Mouse (Mus musculus): ENCODE data around the gene Rbp1. TPM values are rescaled to one million over a fixed set of nuclear protein-coding genes. Genes with fewer than 3 reads are reported as not detected.

Rbp1 gene
- total and polyA plus RNA-seq, 2 experiments from 2014 or later, result 12.0 to 39.5 TPM

DNA sequence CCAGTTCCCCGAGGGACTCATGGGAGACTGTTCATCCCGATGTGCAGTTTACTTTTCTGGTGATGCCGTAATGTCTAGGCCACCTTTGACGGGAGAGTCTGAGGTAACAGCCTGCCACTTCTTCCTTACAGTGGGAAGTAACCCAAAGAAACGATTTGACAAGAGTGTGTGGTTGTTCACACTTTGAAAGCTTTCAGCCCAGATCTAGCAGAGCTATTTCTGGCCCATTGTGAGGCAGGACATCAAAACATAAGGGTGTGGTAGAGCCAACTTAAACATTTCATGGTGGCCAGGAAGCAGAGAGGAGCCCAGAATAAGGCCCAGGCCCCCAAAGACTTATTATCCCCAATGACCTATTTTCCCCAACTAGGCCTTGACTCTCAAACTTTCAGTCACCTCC, 21.1 kb upstream of the Rbp1 start:
- Histone ChIP-seq H3K9me3 (ENCODE audit: low read length) (no peaks in the 10 kb centered on the region), H3K27ac (no peak overlapping the region), H3K4me2 (ENCODE audit: low read depth, low read length) (no peak overlapping the region), H3K9ac (replicated peaks; ENCODE audit: low read length) (no peak overlapping the region), H3K4me1 (ENCODE audit: insufficient read depth, low read length) (peaks cover 4% of the 10 kb centered on the region; the same call in 1 of the 2 replicates), H3K27me3 (ENCODE audit: insufficient read depth, low read length) (no peaks in the 10 kb centered on the region), H3K36me3 (ENCODE audit: insufficient read depth, low read length) (no peaks in the 10 kb centered on the region), H3K4me3 (ENCODE audit: low read length) (no peak overlapping the region)
- 89% methylated on average over 5 of the region's 5 CpGs for WGBS
- DNase-seq (ENCODE audit: low spot score) (no peak), ATAC-seq (no peak)
- no peak for TF ChIP-seq CTCF (IDR thresholded peaks at IDR 0.05; ENCODE audit: low read depth)

- no peaks in the 10 kb centered on the region for H3K27me3 ChIP-seq (ENCODE audit: insufficient read depth, low read length)
- H3K27ac ChIP-seq, result no peak overlapping the region
- H3K9ac ChIP-seq (replicated peaks; ENCODE audit: low read length), result no peak overlapping the region
- no peaks in the 10 kb centered on the region for H3K9me3 ChIP-seq (ENCODE audit: low read length)
- no peaks in the 10 kb centered on the region for H3K4me1 ChIP-seq (ENCODE audit: insufficient read depth, low read length)
- no peak overlapping the region for H3K4me2 ChIP-seq (ENCODE audit: low read depth, low read length)
- WGBS, result 47% methylated on average over 12 of the region's 12 CpGs
- no peak for TF ChIP-seq CTCF (IDR thresholded peaks at IDR 0.05; ENCODE audit: low read depth)
- ATAC-seq (no peak), DNase-seq (ENCODE audit: low spot score) (no peak)
- H3K4me3 ChIP-seq (ENCODE audit: low read length), result no peak overlapping the region
- no peaks in the 10 kb centered on the region for H3K36me3 ChIP-seq (ENCODE audit: insufficient read depth, low read length)
These were observed 15.0 kb upstream of the Rbp1 start for GRCm38 (mm10) chr9:98407771-98408170.

GRCm38 (mm10) chr9:98409137-98409536, 13.6 kb upstream of the Rbp1 start:
- H3K9ac ChIP-seq (replicated peaks; ENCODE audit: low read length), result no peak overlapping the region
- no peak overlapping the region for H3K4me3 ChIP-seq (ENCODE audit: low read length)
- no peak overlapping the region for H3K4me2 ChIP-seq (ENCODE audit: low read depth, low read length)
- H3K36me3 ChIP-seq (ENCODE audit: insufficient read depth, low read length), result no peaks in the 10 kb centered on the region
- H3K4me1 ChIP-seq (ENCODE audit: insufficient read depth, low read length), result no peaks in the 10 kb centered on the region
- ATAC-seq (0 out of 2 replicates have a peak, but pooled peaks have one; percentile 35), DNase-seq (ENCODE audit: low spot score) (peak; percentile 74)
- no peak overlapping the region for H3K27ac ChIP-seq
- WGBS, result 26% methylated on average over 3 of the region's 3 CpGs
- TF ChIP-seq CTCF (IDR thresholded peaks at IDR 0.05; ENCODE audit: low read depth), result peak; percentile 92
- no peaks in the 10 kb centered on the region for H3K9me3 ChIP-seq (ENCODE audit: low read length)
- H3K27me3 ChIP-seq (ENCODE audit: insufficient read depth, low read length), result no peaks in the 10 kb centered on the region

- WGBS, result 88% methylated on average over 4 of the region's 4 CpGs
- Histone ChIP-seq H3K27ac (no peak overlapping the region), H3K9ac (replicated peaks; ENCODE audit: low read length) (no peak overlapping the region), H3K4me2 (ENCODE audit: low read depth, low read length) (no peak overlapping the region), H3K27me3 (ENCODE audit: insufficient read depth, low read length) (no peaks in the 10 kb centered on the region), H3K36me3 (ENCODE audit: insufficient read depth, low read length) (no peaks in the 10 kb centered on the region), H3K4me1 (ENCODE audit: insufficient read depth, low read length) (no peaks in the 10 kb centered on the region), H3K9me3 (ENCODE audit: low read length) (no peaks in the 10 kb centered on the region), H3K4me3 (ENCODE audit: low read length) (no peak overlapping the region)
- ATAC-seq (no peak), DNase-seq (ENCODE audit: low spot score) (no peak)
- no peak for TF ChIP-seq CTCF (IDR thresholded peaks at IDR 0.05; ENCODE audit: low read depth)
These were observed 7.3 kb upstream of the Rbp1 start for GRCm38 (mm10) chr9:98415427-98415826.

DNA sequence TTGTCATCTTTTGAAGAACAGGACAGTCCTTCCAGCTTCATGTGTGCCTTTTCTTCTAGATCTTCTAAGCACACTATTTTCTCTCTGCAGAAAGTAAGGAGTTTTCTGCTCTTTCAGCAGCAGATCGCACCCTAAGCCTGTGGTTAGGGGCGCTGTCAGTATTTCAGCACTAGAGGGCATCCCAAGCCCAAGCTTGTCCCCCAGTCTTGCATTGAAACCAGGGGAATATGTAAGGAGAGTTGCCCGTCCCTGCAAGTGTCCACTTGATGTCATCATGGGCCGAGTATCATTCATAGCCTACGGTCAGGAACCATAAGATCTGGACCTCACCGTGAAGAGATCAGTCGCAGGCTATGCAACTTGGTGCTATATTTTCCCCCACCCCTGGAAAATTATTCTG, 4.8 kb upstream of the Rbp1 start:
- Histone ChIP-seq H3K27ac (no peak overlapping the region), H3K4me3 (ENCODE audit: low read length) (no peak overlapping the region), H3K36me3 (ENCODE audit: insufficient read depth, low read length) (no peaks in the 10 kb centered on the region), H3K4me1 (ENCODE audit: insufficient read depth, low read length) (no peaks in the 10 kb centered on the region), H3K27me3 (ENCODE audit: insufficient read depth, low read length) (no peaks in the 10 kb centered on the region), H3K9ac (replicated peaks; ENCODE audit: low read length) (no peak overlapping the region), H3K9me3 (ENCODE audit: low read length) (no peaks in the 10 kb centered on the region), H3K4me2 (ENCODE audit: low read depth, low read length) (no peak overlapping the region)
- 47% methylated on average over 7 of the region's 7 CpGs for WGBS
- DNase-seq (ENCODE audit: low spot score) (peak; percentile 41), ATAC-seq (peak; percentile 21; the same call in 1 of the 2 replicates)
- TF ChIP-seq CTCF (IDR thresholded peaks at IDR 0.05; ENCODE audit: low read depth), result peak; percentile 74

DNA sequence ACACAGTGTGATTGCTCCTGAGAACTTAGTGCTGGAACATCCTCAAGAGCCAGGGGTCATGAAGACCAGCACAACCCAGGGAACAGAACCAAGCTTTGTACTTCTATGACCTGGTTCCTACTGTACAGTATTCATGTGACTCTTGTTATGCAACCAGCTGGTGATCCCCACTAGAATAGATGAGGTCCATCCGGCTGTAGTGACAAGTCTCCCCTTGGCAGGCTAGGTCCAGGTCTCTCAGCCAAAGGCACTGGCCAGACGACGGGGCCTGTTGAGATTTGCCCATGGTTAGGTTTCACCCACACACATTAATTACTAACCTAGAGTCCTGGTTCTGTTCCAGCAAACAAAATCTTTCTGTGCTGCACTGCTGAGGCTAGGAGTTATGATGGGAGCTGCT, 4.4 kb upstream of the Rbp1 start:
- no peak overlapping the region for H3K9ac ChIP-seq (replicated peaks; ENCODE audit: low read length)
- H3K4me1 ChIP-seq (ENCODE audit: insufficient read depth, low read length), result no peaks in the 10 kb centered on the region
- ATAC-seq (no peak), DNase-seq (ENCODE audit: low spot score) (no peak)
- H3K27ac ChIP-seq, result no peak overlapping the region
- H3K27me3 ChIP-seq (ENCODE audit: insufficient read depth, low read length), result no peaks in the 10 kb centered on the region
- H3K4me3 ChIP-seq (ENCODE audit: low read length), result no peak overlapping the region
- H3K9me3 ChIP-seq (ENCODE audit: low read length), result no peaks in the 10 kb centered on the region
- WGBS, result 80% methylated on average over 3 of the region's 3 CpGs
- H3K36me3 ChIP-seq (ENCODE audit: insufficient read depth, low read length), result no peaks in the 10 kb centered on the region
- no peak overlapping the region for H3K4me2 ChIP-seq (ENCODE audit: low read depth, low read length)
- TF ChIP-seq CTCF (IDR thresholded peaks at IDR 0.05; ENCODE audit: low read depth), result no peak

DNA sequence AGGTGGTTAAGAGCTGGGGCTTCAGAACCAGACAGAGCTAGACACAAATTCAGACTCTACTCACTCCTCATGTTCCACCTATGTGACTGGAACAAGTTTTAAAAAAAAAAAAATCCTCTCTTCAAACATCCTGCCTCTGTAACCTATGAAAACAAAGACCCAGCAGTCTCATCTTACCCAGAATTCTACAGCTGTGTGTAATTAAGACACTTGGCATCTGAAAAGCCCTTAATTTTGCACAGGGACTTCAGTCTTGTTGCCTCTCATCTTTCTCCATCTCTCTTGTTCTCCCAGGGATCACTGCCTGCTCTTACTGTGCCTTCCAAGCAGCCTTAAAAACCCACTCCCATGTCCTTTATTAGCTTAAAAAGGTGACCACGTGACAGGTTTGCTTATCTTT, 2.1 kb upstream of the Rbp1 start:
- no peak for DNase-seq (ENCODE audit: low spot score)
- H3K27me3 ChIP-seq (ENCODE audit: insufficient read depth, low read length), result no peaks in the 10 kb centered on the region
- no peak overlapping the region for H3K4me2 ChIP-seq (ENCODE audit: low read depth, low read length)
- no peak overlapping the region for H3K4me3 ChIP-seq (ENCODE audit: low read length)
- no peak overlapping the region for H3K9ac ChIP-seq (replicated peaks; ENCODE audit: low read length)
- WGBS, result 78% methylated on average over 1 of the region's 1 CpGs
- H3K36me3 ChIP-seq (ENCODE audit: insufficient read depth, low read length), result no peaks in the 10 kb centered on the region
- ATAC-seq, result no peak
- H3K9me3 ChIP-seq (ENCODE audit: low read length), result no peaks in the 10 kb centered on the region
- no peak overlapping the region for H3K27ac ChIP-seq
- H3K4me1 ChIP-seq (ENCODE audit: insufficient read depth, low read length), result no peaks in the 10 kb centered on the region
- TF ChIP-seq CTCF (IDR thresholded peaks at IDR 0.05; ENCODE audit: low read depth), result no peak

All from hindbrain, postnatal 0 days (tissue).